Mouse (Mus musculus) limb, embryonic 11.5 days (tissue): Measurements from ENCODE around the gene Clcc1. TPM values are rescaled to one million over a fixed set of nuclear protein-coding genes. Genes with fewer than 3 reads are reported as not detected.
A peak's percentile ranks its signal among the peaks of the same experiment; 100 is the strongest.

ENCODE experiments used
- ATAC-seq: fragments of 200-750 bp; cut with Nextera tagmentation; 2 replicates; pipeline ENCODE4 v1.8.0; 2017; ENCODE audit warnings: low read depth; ENCODE audit not compliant: insufficient number of reproducible peaks, low FRiP score, low TSS enrichment
- DNase-seq: peaks from one replicate; pipeline ENCODE4 v3.0.0-alpha.2; 2015; ENCODE audit warnings: low spot score
- H3K27ac ChIP-seq: fragments of 300-500 bp; sonication (generic); replicated peaks from 2 replicates; pipeline ENCODE4 v1.5.1; 2014; ENCODE audit warnings: low read depth, mild to moderate bottlenecking, low read length
- H3K27me3 ChIP-seq: fragments of 300-500 bp; sonication (generic); 2 replicates; pipeline ENCODE4 v1.6.1; 2014; ENCODE audit warnings: mild to moderate bottlenecking, low read length, mixed read lengths; ENCODE audit not compliant: control insufficient read depth, insufficient read depth
- H3K36me3 ChIP-seq: fragments of 300-500 bp; sonication (generic); 2 replicates; pipeline ENCODE4 v1.6.1; 2014; ENCODE audit warnings: mild to moderate bottlenecking, low read length, moderate library complexity, mixed read lengths; ENCODE audit not compliant: control insufficient read depth, insufficient read depth
- H3K4me1 ChIP-seq: fragments of 300-500 bp; sonication (generic); 2 replicates; pipeline ENCODE4 v1.6.1; 2014; ENCODE audit warnings: low read length, mixed read lengths; ENCODE audit not compliant: control insufficient read depth, insufficient read depth
- H3K4me2 ChIP-seq: fragments of 300-500 bp; sonication (generic); 2 replicates; pipeline ENCODE4 v1.6.1; 2014; ENCODE audit warnings: low read depth, mild to moderate bottlenecking, moderate library complexity; ENCODE audit not compliant: severe bottlenecking
- H3K4me3 ChIP-seq: fragments of 300-500 bp; sonication (generic); 2 replicates; pipeline ENCODE4 v1.5.1; 2014; ENCODE audit warnings: low read depth, low read length
- H3K9ac ChIP-seq: fragments of 300-500 bp; sonication (generic); 2 replicates; pipeline ENCODE4 v1.6.1; 2014; ENCODE audit warnings: mild to moderate bottlenecking, low read length
- H3K9me3 ChIP-seq: fragments of 300-500 bp; sonication (generic); 2 replicates; pipeline ENCODE4 v1.6.1; 2016; ENCODE audit warnings: low read length; ENCODE audit not compliant: control insufficient read depth
- WGBS: fragments of 180-500 bp; shearing (Covaris S2); extraction: QIAGEN DNeasy Blood & Tissue Kit; methylation state at CpG from one replicate; pipeline ENCODE4 v1.1.7; 2014; 5-methylcytosine and 5-hydroxymethylcytosine counted together
- polyA plus RNA-seq: library from polyadenylated mRNA; unstranded; fragments of >200 nt; fragmentation: Nextera tagmentation; extraction: Ambion mirVana; gene quantifications from 2 replicates; pipeline ENCODE4 v1.2.1, GENCODE M21; 2014

The Clcc1 gene
- polyA plus RNA-seq, 1 experiment from 2014 or later = 63.3 TPM

GRCm38 (mm10) chr3:108711296-108711695, 57.6 kb downstream of the Clcc1 start:
- 93% methylated on average over 5 of the region's 5 CpGs for WGBS
- H3K9me3 ChIP-seq = no peaks in the 10 kb centered on the region

DNA sequence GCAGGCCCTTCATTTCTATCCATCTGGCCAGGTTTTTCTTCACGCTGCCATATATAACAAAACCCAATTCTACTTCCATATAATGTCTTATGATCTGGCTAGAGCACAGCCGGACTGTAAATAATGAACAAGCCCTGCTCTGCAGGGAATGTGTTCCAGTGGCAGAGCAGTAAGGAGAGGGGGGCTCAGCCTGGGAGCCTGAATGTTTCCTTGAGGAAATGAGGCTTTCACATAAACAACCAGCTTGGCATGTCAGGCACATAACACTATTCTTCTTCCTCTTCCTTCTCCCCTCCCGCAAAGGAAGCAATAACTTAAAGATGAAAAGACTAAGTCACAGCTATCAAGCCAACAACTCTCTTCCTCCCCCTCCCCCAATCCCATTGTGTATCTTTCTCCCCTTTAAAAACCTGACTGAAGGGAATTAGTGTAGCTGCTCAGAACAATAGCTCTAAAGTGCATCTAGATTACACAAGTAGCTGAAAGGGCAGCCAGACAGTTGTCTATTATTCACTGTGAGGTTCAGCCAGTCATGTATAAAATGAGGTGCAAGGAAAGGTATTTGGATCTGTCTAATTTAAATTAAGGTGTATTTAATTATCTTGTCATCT, 59.5 kb downstream of the Clcc1 start:
- no peak for DNase-seq
- 44% methylated on average over 3 of the region's 3 CpGs for WGBS

More at GRCm38 (mm10) chr3:108711296-108711695, 57.6 kb downstream of the Clcc1 start:
- Histone ChIP-seq H3K9ac (no peak overlapping the region), H3K4me2 (no peak overlapping the region), H3K27ac (no peak overlapping the region), H3K4me3 (no peak overlapping the region), H3K36me3 (0 out of 2 replicates have a peak, but pooled peaks cover 4% of the 10 kb centered on the region), H3K27me3 (no peaks in the 10 kb centered on the region), H3K4me1 (peaks cover 3% of the 10 kb centered on the region; the same call in 1 of the 2 replicates)
- no peak for ATAC-seq
- DNase-seq = no peak

DNA sequence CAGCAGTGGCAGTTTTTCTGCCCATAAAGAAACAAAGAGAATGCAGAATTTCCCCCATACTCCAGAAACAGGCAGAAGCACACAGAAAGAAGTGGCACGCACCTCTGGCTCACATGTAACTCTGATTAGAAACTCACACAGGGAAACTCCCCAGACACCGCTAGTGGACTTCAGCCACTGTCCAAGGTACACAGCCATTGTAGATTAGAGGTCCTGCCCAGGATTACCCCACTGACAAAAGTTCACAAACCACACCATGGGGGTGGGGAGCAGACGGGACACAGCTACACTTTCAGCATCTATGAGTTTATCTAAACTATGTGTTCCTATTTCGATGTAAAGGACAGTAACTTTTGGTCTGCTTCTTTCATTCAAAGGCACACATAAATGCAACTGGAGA, 61.1 kb downstream of the Clcc1 start:
- 90% methylated on average over 4 of the region's 4 CpGs for WGBS
- DNase-seq (no peak), ATAC-seq (no peak)
- no peaks in the 10 kb centered on the region for H3K27me3 ChIP-seq
- no peak overlapping the region for H3K9ac ChIP-seq
- peaks cover 7% of the 10 kb centered on the region for H3K4me1 ChIP-seq
- no peak overlapping the region for H3K4me3 ChIP-seq
- H3K4me2 ChIP-seq = no peak overlapping the region
- H3K36me3 ChIP-seq = 0 out of 2 replicates have a peak, but pooled peaks cover 2% of the 10 kb centered on the region
- H3K9me3 ChIP-seq = no peaks in the 10 kb centered on the region
- H3K27ac ChIP-seq = no peak overlapping the region

More for the DNA sequence above, 59.5 kb downstream of the Clcc1 start:
- Histone ChIP-seq H3K27ac (no peak overlapping the region), H3K9ac (no peak overlapping the region), H3K36me3 (0 out of 2 replicates have a peak, but pooled peaks cover 4% of the 10 kb centered on the region), H3K9me3 (no peaks in the 10 kb centered on the region), H3K4me1 (peaks cover 3% of the 10 kb centered on the region; the same call in 1 of the 2 replicates), H3K4me2 (no peak overlapping the region), H3K27me3 (no peaks in the 10 kb centered on the region), H3K4me3 (no peak overlapping the region)
- ATAC-seq = no peak

DNA sequence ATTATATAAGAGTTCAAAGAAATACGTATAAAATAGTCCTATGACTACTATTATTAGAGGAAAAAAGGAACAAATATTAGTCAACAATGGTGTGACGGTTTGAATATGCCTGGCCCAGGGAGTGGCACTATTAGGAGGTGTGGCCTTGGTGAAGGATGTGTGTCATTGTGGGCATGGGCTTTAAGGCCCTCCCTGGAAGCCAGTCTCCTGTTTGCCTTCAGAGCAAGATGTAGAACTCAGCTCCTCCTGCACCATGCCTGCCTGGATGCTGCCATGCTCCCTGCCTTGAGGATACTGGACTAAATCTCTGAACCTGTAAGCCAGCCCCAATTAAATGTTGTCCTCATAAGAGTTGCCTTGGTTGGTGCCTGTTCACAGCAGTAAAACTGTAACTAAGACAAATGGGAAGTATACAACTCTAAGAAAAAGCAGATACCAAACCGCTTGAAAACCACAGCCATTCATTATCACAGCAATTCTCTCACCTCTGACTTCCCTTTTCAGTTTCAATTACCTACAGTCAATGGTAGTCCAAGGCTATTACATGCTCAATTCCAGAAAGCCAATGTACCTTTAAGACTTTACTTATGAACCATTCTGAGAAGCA, 64.3 kb downstream of the Clcc1 start:
- Histone ChIP-seq H3K27ac (no peak overlapping the region), H3K9me3 (no peaks in the 10 kb centered on the region), H3K27me3 (no peaks in the 10 kb centered on the region), H3K4me1 (peaks cover 14% of the 10 kb centered on the region), H3K9ac (no peak overlapping the region), H3K4me3 (no peak overlapping the region), H3K4me2 (no peak overlapping the region), H3K36me3 (no peaks in the 10 kb centered on the region)
- ATAC-seq (no peak), DNase-seq (no peak)
- WGBS = 81% methylated on average over 3 of the region's 3 CpGs

- Histone ChIP-seq H3K4me2 (0 out of 2 replicates have a peak overlapping the region, but pooled peaks have one; percentile 4), H3K9ac (no peak overlapping the region), H3K4me1 (peaks cover 13% of the 10 kb centered on the region), H3K36me3 (no peaks in the 10 kb centered on the region), H3K4me3 (no peak overlapping the region), H3K27ac (no peak overlapping the region), H3K27me3 (no peaks in the 10 kb centered on the region), H3K9me3 (no peaks in the 10 kb centered on the region)
- WGBS = 83% methylated on average over 2 of the region's 2 CpGs
- DNase-seq (no peak), ATAC-seq (no peak)
These were observed 65.6 kb downstream of the Clcc1 start for GRCm38 (mm10) chr3:108719357-108719756.

DNA sequence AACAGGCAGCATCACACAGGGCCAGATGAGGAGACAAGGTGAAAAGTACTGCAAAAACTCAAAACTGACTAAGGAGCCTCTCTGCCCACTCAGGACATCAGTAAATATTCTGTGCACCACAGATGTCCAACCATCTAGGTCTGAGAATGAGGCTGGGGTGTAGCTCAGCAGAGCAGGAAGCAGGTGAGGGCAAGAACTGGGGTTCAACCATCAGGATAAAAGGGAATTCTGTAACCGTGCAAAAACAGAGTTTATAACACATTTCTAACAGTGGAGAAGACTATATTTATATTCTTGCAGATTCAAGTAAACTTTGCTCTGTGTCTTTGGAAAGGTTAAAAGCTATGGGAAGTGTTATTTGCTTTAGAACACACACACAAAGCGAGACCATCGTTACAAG, 66.0 kb downstream of the Clcc1 start:
- H3K4me3 ChIP-seq = no peak overlapping the region

DNA sequence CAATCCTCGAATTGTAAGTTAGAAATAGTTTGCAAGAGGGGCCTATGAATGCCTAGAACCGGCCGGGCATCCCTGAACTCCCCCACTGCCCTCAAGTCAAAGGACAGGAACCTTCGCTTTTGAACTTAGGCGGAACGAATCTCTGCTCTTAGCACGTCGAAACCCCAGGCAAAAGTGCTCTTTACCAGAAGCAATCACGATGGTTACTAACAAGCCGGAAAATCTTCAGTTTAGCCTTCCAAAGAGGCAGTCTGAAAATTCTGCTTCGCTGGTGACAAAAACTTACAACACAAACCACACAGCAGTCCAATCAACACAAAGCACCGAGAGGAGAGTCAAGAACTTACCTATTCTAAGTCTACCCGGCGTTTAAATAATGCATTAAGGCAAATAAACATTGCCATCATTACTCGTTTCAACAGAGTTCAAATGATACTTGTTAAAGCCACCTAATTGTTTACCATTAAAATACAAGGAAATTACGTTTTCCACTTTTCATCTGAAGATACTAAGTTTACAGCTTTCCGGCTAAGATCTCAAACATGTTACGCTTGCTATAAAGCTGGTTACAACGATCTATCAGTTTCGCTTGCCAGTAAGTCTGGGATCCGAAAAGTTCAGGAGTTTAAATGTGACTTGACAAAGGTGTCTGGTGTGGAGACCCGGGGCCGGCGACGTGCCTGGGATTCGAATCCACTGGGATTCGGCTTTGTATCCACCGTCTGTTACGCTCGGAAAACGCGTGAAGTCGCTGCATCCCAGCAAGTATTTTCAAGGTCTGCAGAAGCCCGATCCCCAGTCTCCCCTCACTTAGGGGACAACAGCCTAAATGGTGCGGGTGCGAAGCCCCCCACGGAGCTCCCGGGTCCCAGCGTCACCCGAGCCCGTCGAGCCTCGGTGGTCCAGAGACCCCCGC, 67.6 kb downstream of the Clcc1 start:
- peak overlapping the region; percentile 80 for H3K4me2 ChIP-seq
- DNase-seq (peak; percentile 78), ATAC-seq (no peak)
- H3K27me3 ChIP-seq = no peaks in the 10 kb centered on the region
- H3K9ac ChIP-seq = peak overlapping the region; percentile 87
- H3K27ac ChIP-seq = peak overlapping the region; percentile 93
- H3K4me1 ChIP-seq = peaks cover 13% of the 10 kb centered on the region
- H3K9me3 ChIP-seq = no peaks in the 10 kb centered on the region
- peak overlapping the region; percentile 86 for H3K4me3 ChIP-seq
- no peaks in the 10 kb centered on the region for H3K36me3 ChIP-seq
- 1% methylated on average over 43 of the region's 44 CpGs for WGBS

More for the DNA sequence above, 66.0 kb downstream of the Clcc1 start:
- H3K9me3 ChIP-seq = no peaks in the 10 kb centered on the region
- peaks cover 13% of the 10 kb centered on the region for H3K4me1 ChIP-seq
- H3K27me3 ChIP-seq = no peaks in the 10 kb centered on the region
- no peak for ATAC-seq
- no peak overlapping the region for H3K4me2 ChIP-seq
- H3K9ac ChIP-seq = no peak overlapping the region
- no peak for DNase-seq
- H3K36me3 ChIP-seq = no peaks in the 10 kb centered on the region
- WGBS = 86% methylated on average over 3 of the region's 3 CpGs
- no peak overlapping the region for H3K27ac ChIP-seq
